In genomic region chr11:112546162-112546561, GRCm38 (mm10) we compare ENCODE assay signal across 19 mouse cellular contexts.
DNase-seq lines count a peak whose midpoint lies in the region; ATAC-seq and TF ChIP-seq lines count a peak whose summit lies in the region.
"Had no signal": no experiment of that assay in that cellular context is flagged by ENCODE, and none has a peak within 500 bp of the region (broad histone marks: within the 10 kb centered on the region; RNA-seq: fewer than 3 reads in every experiment).

No protein-coding gene starts in this region.

- DNase-seq in hindbrain, embryonic 10.5 days (ENCODE audit: low spot score) = no peak
- no peak for DNase-seq in limb, embryonic 14.5 days (ENCODE audit: low spot score)
- DNase-seq in limb, embryonic 10.5 days (ENCODE audit: low spot score) = no peak
- no peak for DNase-seq in MEL (ENCODE audit: low read depth, low spot score)
- DNase-seq in heart, postnatal 25 days (ENCODE audit: low spot score) = no peak
- no peak for DNase-seq in Muller cell, postnatal 12 days (ENCODE audit: inconsistent ontology term)
- DNase-seq: adrenal gland, adult 8-10 months; adrenal gland, postnatal 36 days; cerebellum, adult 11 months; cerebellum, adult 8-10 months; cerebellum, postnatal 14 days; gastrocnemius, adult 2 months; gastrocnemius, postnatal 25 days; heart, postnatal 4 days had no signal

- H3K27ac ChIP-seq in hindbrain, embryonic 10.5 days = 0 out of 2 replicates have a peak overlapping the region, but pooled peaks have one; percentile 24
- H3K27ac ChIP-seq in hindbrain, embryonic 12.5 days = no peak overlapping the region
- H3K27ac ChIP-seq in limb, embryonic 14.5 days (replicated peaks; ENCODE audit: low read depth, low read length) = no peak overlapping the region
- H3K27ac ChIP-seq in limb, embryonic 10.5 days = no peak overlapping the region; the same call in 1 of the 2 replicates
- no peak overlapping the region for H3K27ac ChIP-seq in MEL (ENCODE audit: control insufficient read depth, low read depth, low read length)
- H3K27ac ChIP-seq: embryonic facial prominence, embryonic 12.5 days; forebrain, embryonic 13.5 days; gastrocnemius, adult 2 months; hindbrain, embryonic 14.5 days had no signal

- TF ChIP-seq RAD21 in MEL (IDR thresholded peaks at IDR 0.05; ENCODE audit: low read depth, low read length) = no peak

- H3K4me2 ChIP-seq in hindbrain, embryonic 12.5 days (replicated peaks) = no peak overlapping the region
- H3K4me2 ChIP-seq in limb, embryonic 14.5 days (replicated peaks; ENCODE audit: low read depth, low read length, severe bottlenecking) = no peak overlapping the region
- H3K4me2 ChIP-seq: embryonic facial prominence, embryonic 12.5 days; forebrain, embryonic 13.5 days; heart, embryonic 12.5 days; hindbrain, embryonic 14.5 days had no signal

- H3K4me3 ChIP-seq in hindbrain, embryonic 10.5 days = no peak overlapping the region
- no peak overlapping the region for H3K4me3 ChIP-seq in hindbrain, embryonic 12.5 days
- H3K4me3 ChIP-seq in limb, embryonic 14.5 days (replicated peaks; ENCODE audit: low read length) = no peak overlapping the region
- H3K4me3 ChIP-seq in limb, embryonic 10.5 days = no peak overlapping the region
- H3K4me3 ChIP-seq in MEL (ENCODE audit: control insufficient read depth in 1 of 2, insufficient read depth in 1 of 2, low read depth in 2 of 2, low read length in 2 of 2) = no peak overlapping the region
- H3K4me3 ChIP-seq: embryonic facial prominence, embryonic 12.5 days; forebrain, embryonic 13.5 days; gastrocnemius, adult 2 months; heart, embryonic 12.5 days had no signal

- ATAC-seq in hindbrain, embryonic 12.5 days (ENCODE audit: low FRiP score) = no peak
- peak; percentile 37; the same call in 1 of the 2 replicates for ATAC-seq in limb, embryonic 14.5 days (ENCODE audit: low FRiP score, low read depth)
- ATAC-seq: forebrain, embryonic 13.5 days had no signal

- no peak overlapping the region for H3K9ac ChIP-seq in hindbrain, embryonic 12.5 days
- no peak overlapping the region for H3K9ac ChIP-seq in limb, embryonic 14.5 days (ENCODE audit: low read depth, low read length, severe bottlenecking)
- H3K9ac ChIP-seq in MEL (ENCODE audit: control insufficient read depth, low read depth, low read length, poor library complexity, severe bottlenecking) = no peak overlapping the region
- H3K9ac ChIP-seq: embryonic facial prominence, embryonic 12.5 days; forebrain, embryonic 13.5 days; heart, embryonic 12.5 days; hindbrain, embryonic 14.5 days had no signal

- TF ChIP-seq CTCF in MEL (IDR thresholded peaks at IDR 0.05 in 2 of 3, conservative IDR thresholded peaks at IDR 0.05 in 1 of 3; ENCODE audit: control insufficient read depth in 1 of 3, insufficient read depth in 1 of 3, low read depth in 2 of 3, low read length in 3 of 3, poor library complexity in 1 of 3, severe bottlenecking in 1 of 3) = no peak

- no peaks in the 10 kb centered on the region for H3K36me3 ChIP-seq in hindbrain, embryonic 10.5 days
- H3K36me3 ChIP-seq in hindbrain, embryonic 12.5 days = no peaks in the 10 kb centered on the region
- H3K36me3 ChIP-seq in limb, embryonic 14.5 days (ENCODE audit: control insufficient read depth, insufficient read depth, low read length) = no peaks in the 10 kb centered on the region
- H3K36me3 ChIP-seq in limb, embryonic 10.5 days = no peaks in the 10 kb centered on the region
- H3K36me3 ChIP-seq in MEL (ENCODE audit: control insufficient read depth in 1 of 2, insufficient read depth in 2 of 2, low read length in 2 of 2) = no peaks in the 10 kb centered on the region
- H3K36me3 ChIP-seq: embryonic facial prominence, embryonic 12.5 days; heart, embryonic 12.5 days had no signal

- H3K9me3 ChIP-seq in hindbrain, embryonic 10.5 days = no peaks in the 10 kb centered on the region
- H3K9me3 ChIP-seq in hindbrain, embryonic 12.5 days (replicated peaks) = no peaks in the 10 kb centered on the region
- no peaks in the 10 kb centered on the region for H3K9me3 ChIP-seq in limb, embryonic 14.5 days (ENCODE audit: control insufficient read depth, low read length)
- H3K9me3 ChIP-seq in limb, embryonic 10.5 days (replicated peaks) = no peaks in the 10 kb centered on the region
- no peaks in the 10 kb centered on the region for H3K9me3 ChIP-seq in MEL (replicated peaks; ENCODE audit: insufficient read depth, low read length)
- H3K9me3 ChIP-seq: embryonic facial prominence, embryonic 12.5 days; forebrain, embryonic 13.5 days; heart, embryonic 12.5 days had no signal

- H3K27me3 ChIP-seq in hindbrain, embryonic 10.5 days (ENCODE audit: insufficient read depth, poor library complexity, severe bottlenecking) = no peaks in the 10 kb centered on the region
- no peaks in the 10 kb centered on the region for H3K27me3 ChIP-seq in hindbrain, embryonic 12.5 days
- no peaks in the 10 kb centered on the region for H3K27me3 ChIP-seq in limb, embryonic 14.5 days (ENCODE audit: control insufficient read depth, insufficient read depth, low read length)
- H3K27me3 ChIP-seq in limb, embryonic 10.5 days (ENCODE audit: low read depth, poor library complexity, severe bottlenecking) = no peaks in the 10 kb centered on the region
- no peaks in the 10 kb centered on the region for H3K27me3 ChIP-seq in MEL (ENCODE audit: control insufficient read depth in 1 of 2, insufficient read depth in 2 of 2, low read length in 2 of 2)
- H3K27me3 ChIP-seq: embryonic facial prominence, embryonic 12.5 days; forebrain, embryonic 13.5 days; heart, embryonic 12.5 days had no signal

- TF ChIP-seq EP300 in MEL (IDR thresholded peaks at IDR 0.05; ENCODE audit: low read depth in 1 of 2, low read length in 2 of 2) = no peak

- no peaks in the 10 kb centered on the region for H3K79me2 ChIP-seq in MEL (ENCODE audit: control insufficient read depth, insufficient read depth, low read length, poor library complexity)

- intact Hi-C loops in heart, postnatal 25 days (cut with DNase I) = no loop called here

- peaks cover 38% of the 10 kb centered on the region for H3K4me1 ChIP-seq in hindbrain, embryonic 10.5 days (replicated peaks)
- peaks cover 23% of the 10 kb centered on the region for H3K4me1 ChIP-seq in hindbrain, embryonic 12.5 days
- peaks cover 22% of the 10 kb centered on the region for H3K4me1 ChIP-seq in limb, embryonic 14.5 days (ENCODE audit: control insufficient read depth, insufficient read depth, low read length)
- H3K4me1 ChIP-seq in limb, embryonic 10.5 days = peaks cover 39% of the 10 kb centered on the region
- H3K4me1 ChIP-seq in MEL (ENCODE audit: control insufficient read depth in 1 of 2, insufficient read depth in 2 of 2, low read length in 2 of 2) = no peaks in the 10 kb centered on the region
- H3K4me1 ChIP-seq: heart, embryonic 12.5 days had no signal

- TF ChIP-seq POLR2A in limb, embryonic 14.5 days (IDR thresholded peaks at IDR 0.05; ENCODE audit: borderline replicate concordance, extremely low read depth, insufficient read depth, insufficient read length) = no peak
- TF ChIP-seq POLR2A in MEL (IDR thresholded peaks at IDR 0.05; ENCODE audit: control insufficient read depth in 1 of 2, insufficient read depth in 1 of 2, low read depth in 1 of 2, low read length in 2 of 2, poor library complexity in 1 of 2) = no peak

- 80% methylated on average over 5 of the region's 5 CpGs for WGBS in hindbrain, embryonic 10.5 days
- WGBS in hindbrain, embryonic 12.5 days = 76% methylated on average over 5 of the region's 5 CpGs
- 25% methylated on average over 5 of the region's 5 CpGs for WGBS in limb, embryonic 14.5 days
- 41% methylated on average over 5 of the region's 5 CpGs for WGBS in limb, embryonic 10.5 days

TF ChIP-seq in MEL, 35 proteins besides CTCF, POLR2A, EP300 and RAD21:
- no peak for TF ChIP-seq TCF12 (IDR thresholded peaks at IDR 0.05; ENCODE audit: low read depth, low read length)
- peak; percentile 70; the same call in 1 of the 2 replicates for TF ChIP-seq MAFK (IDR thresholded peaks at IDR 0.05; ENCODE audit: borderline replicate concordance, low read depth, low read length)
